In the genomic region with DNA sequence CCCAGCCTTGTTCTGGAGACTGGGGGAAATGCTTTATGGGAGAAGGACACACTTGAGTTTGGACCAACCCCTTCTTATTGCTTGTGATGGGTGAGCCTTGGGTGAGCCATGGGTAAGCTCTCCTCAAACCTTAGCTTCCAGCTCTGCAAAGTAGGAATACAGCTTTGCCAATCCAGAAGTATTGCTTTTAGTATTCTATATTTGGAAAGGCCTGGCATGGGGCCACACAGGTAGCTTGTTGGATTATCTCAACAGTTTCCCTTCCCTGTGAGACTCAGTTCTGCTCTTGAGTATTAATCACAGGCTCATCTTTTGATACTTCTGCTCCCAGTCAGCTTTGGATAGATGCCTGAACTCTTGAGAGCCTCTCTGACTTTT, we compare ENCODE assay signal across 8 mouse cellular contexts. TPM values are rescaled to one million over a fixed set of nuclear protein-coding genes. Genes with fewer than 3 reads are reported as not detected.
DNase-seq lines count a peak whose midpoint lies in the region; ATAC-seq and TF ChIP-seq lines count a peak whose summit lies in the region.

No protein-coding gene starts in this region.

- H3K79me2 ChIP-seq in CH12.LX (replicated peaks; ENCODE audit: control insufficient read depth, extremely low read depth, insufficient read depth, poor library complexity, severe bottlenecking): peaks cover 18% of the 10 kb centered on the region; the same call in 1 of the 2 replicates

- H3K9ac ChIP-seq in heart, embryonic 11.5 days (ENCODE audit: low read depth, low read length): peak overlapping the region; percentile 97; the same call in 1 of the 2 replicates
- H3K9ac ChIP-seq in CH12.LX (ENCODE audit: insufficient read depth, low read depth): peak overlapping the region; percentile 79; the same call in 1 of the 2 replicates
- peak overlapping the region; percentile 93; the same call in 1 of the 2 replicates for H3K9ac ChIP-seq in forebrain, embryonic 16.5 days (replicated peaks; ENCODE audit: low read depth, low read length)
- peak overlapping the region; percentile 93 for H3K9ac ChIP-seq in liver, embryonic 14.5 days (replicated peaks)

- no peaks in the 10 kb centered on the region for H3K27me3 ChIP-seq in heart, embryonic 11.5 days (ENCODE audit: control insufficient read depth, insufficient read depth, low read length)
- H3K27me3 ChIP-seq in CH12.LX (replicated peaks): no peaks in the 10 kb centered on the region
- no peaks in the 10 kb centered on the region for H3K27me3 ChIP-seq in forebrain, embryonic 16.5 days (replicated peaks; ENCODE audit: control insufficient read depth, insufficient read depth, low read length)
- H3K27me3 ChIP-seq in liver, embryonic 14.5 days (ENCODE audit: control insufficient read depth, insufficient read depth, low read length): no peaks in the 10 kb centered on the region

- peaks cover 54% of the 10 kb centered on the region for H3K4me1 ChIP-seq in heart, embryonic 11.5 days (ENCODE audit: control insufficient read depth, insufficient read depth, low read length)
- peaks cover 10 to 66% of the 10 kb centered on the region in 2 experiments for H3K4me1 ChIP-seq in CH12.LX (ENCODE audit: control insufficient read depth in 1 of 2, insufficient read depth in 2 of 2)
- H3K4me1 ChIP-seq in forebrain, embryonic 16.5 days (replicated peaks; ENCODE audit: control insufficient read depth, insufficient read depth, low read length): peaks cover 44% of the 10 kb centered on the region
- peaks cover 40 to 42% of the 10 kb centered on the region in 2 experiments for H3K4me1 ChIP-seq in liver, embryonic 14.5 days (replicated peaks; ENCODE audit: control insufficient read depth in 2 of 2, insufficient read depth in 2 of 2, low read length in 1 of 2)

- H3K36me3 ChIP-seq in heart, embryonic 11.5 days (ENCODE audit: control insufficient read depth, insufficient read depth, low read length): no peaks in the 10 kb centered on the region
- peaks cover 0 to 19% of the 10 kb centered on the region in 2 experiments for H3K36me3 ChIP-seq in CH12.LX (replicated peaks in 1 of 2; ENCODE audit: control insufficient read depth in 1 of 2, insufficient read depth in 1 of 2, low read length in 1 of 2)
- H3K36me3 ChIP-seq in forebrain, embryonic 16.5 days (ENCODE audit: control insufficient read depth, insufficient read depth): no peaks in the 10 kb centered on the region
- no peaks in the 10 kb centered on the region; the same call in 1 of the 2 replicates for H3K36me3 ChIP-seq in liver, embryonic 14.5 days (replicated peaks; ENCODE audit: control insufficient read depth, insufficient read depth, low read depth)

- peak overlapping the region; percentile 92 for H3K4me3 ChIP-seq in heart, embryonic 11.5 days (ENCODE audit: low read depth, low read length)
- no peak overlapping the region for H3K4me3 ChIP-seq in CH12.LX (replicated peaks in 1 of 3; ENCODE audit: low read depth in 2 of 3, low read length in 2 of 3, poor library complexity in 1 of 3)
- H3K4me3 ChIP-seq in forebrain, embryonic 16.5 days (replicated peaks; ENCODE audit: low read length): peak overlapping the region; percentile 95
- H3K4me3 ChIP-seq in liver, embryonic 14.5 days (ENCODE audit: insufficient read depth in 1 of 2, low read depth in 2 of 2, low read length in 2 of 2): peak overlapping the region; percentile 86 to 97; a peak in 3 of 4 replicates

- H3K9me3 ChIP-seq in heart, embryonic 11.5 days (replicated peaks; ENCODE audit: control insufficient read depth, low read length): no peaks in the 10 kb centered on the region
- H3K9me3 ChIP-seq in CH12.LX (replicated peaks; ENCODE audit: low read length): no peaks in the 10 kb centered on the region
- no peaks in the 10 kb centered on the region for H3K9me3 ChIP-seq in forebrain, embryonic 16.5 days (ENCODE audit: control insufficient read depth, low read length)
- H3K9me3 ChIP-seq in liver, embryonic 14.5 days (ENCODE audit: control insufficient read depth, low read length): no peaks in the 10 kb centered on the region

- no peak for ATAC-seq in heart, embryonic 11.5 days (replicated peaks; ENCODE audit: insufficient number of reproducible peaks, low FRiP score, low TSS enrichment)
- ATAC-seq in forebrain, embryonic 16.5 days: no peak
- ATAC-seq in liver, embryonic 14.5 days (ENCODE audit: insufficient read depth): no peak

- DNase-seq in heart, adult 8-10 months (ENCODE audit: low spot score): no peak
- no peak for DNase-seq in CH12.LX (ENCODE audit: extremely low read depth)
- no peak for DNase-seq in liver, embryonic 14.5 days (ENCODE audit: low read depth in 3 of 3, low spot score in 3 of 3)
- DNase-seq in right cerebral cortex, adult 2 months (ENCODE audit: low spot score in 2 of 2): no peak
- DNase-seq in ovary, postnatal 14 days (ENCODE audit: low spot score): no peak
- no peak for DNase-seq in adrenal gland, adult 2 months

- TF ChIP-seq CTCF in CH12.LX (conservative IDR thresholded peaks at IDR 0.05 in 1 of 2, IDR thresholded peaks at IDR 0.05 in 1 of 2; ENCODE audit: low read depth in 2 of 2, low read length in 2 of 2): no peak
- no peak for TF ChIP-seq CTCF in liver, embryonic 14.5 days (IDR thresholded peaks at IDR 0.05; ENCODE audit: low read depth)

- dilution Hi-C loops in CH12.LX (cut with MboI; ENCODE audit: extremely low pct_ligation_motif_present, extremely low pct_unique_long_range_greater_than_20kb, low sequenced_read_pairs): no loop called here

- no peak for TF ChIP-seq RAD21 in CH12.LX (IDR thresholded peaks at IDR 0.05; ENCODE audit: low read depth, low read length)

- no peak for TF ChIP-seq EP300 in CH12.LX (IDR thresholded peaks at IDR 0.05; ENCODE audit: low read length)
- no peak for TF ChIP-seq EP300 in liver, embryonic 14.5 days (IDR thresholded peaks at IDR 0.05; ENCODE audit: low read depth)

- no peak for TF ChIP-seq POLR2A in CH12.LX (IDR thresholded peaks at IDR 0.05; ENCODE audit: low read depth, low read length)

- in situ Hi-C loops in CH12.LX (cut with MboI; ENCODE audit: low pct_ligation_motif_present, low pct_unique_long_range_greater_than_20kb, low sequenced_read_pairs): no loop called here

- H3K4me2 ChIP-seq in heart, embryonic 11.5 days: peak overlapping the region; percentile 95
- H3K4me2 ChIP-seq in CH12.LX (ENCODE audit: insufficient read depth, low read depth, poor library complexity, severe bottlenecking): peak overlapping the region; percentile 52; the same call in 1 of the 2 replicates
- H3K4me2 ChIP-seq in forebrain, embryonic 16.5 days (ENCODE audit: low read length): peak overlapping the region; percentile 94
- peak overlapping the region; percentile 95 for H3K4me2 ChIP-seq in liver, embryonic 14.5 days (ENCODE audit: low read depth)

- H3K27ac ChIP-seq in heart, embryonic 11.5 days (ENCODE audit: low read depth, low read length): no peak overlapping the region
- no peak overlapping the region for H3K27ac ChIP-seq in CH12.LX (ENCODE audit: insufficient read depth, low read depth)
- H3K27ac ChIP-seq in forebrain, embryonic 16.5 days (ENCODE audit: low read length): no peak overlapping the region
- H3K27ac ChIP-seq in liver, embryonic 14.5 days: no peak overlapping the region

TF ChIP-seq in CH12.LX, 34 proteins besides CTCF, POLR2A, EP300 and RAD21:
- TF ChIP-seq NRF1 (IDR thresholded peaks at IDR 0.05; ENCODE audit: low read depth, low read length) (no peak), MAZ (IDR thresholded peaks at IDR 0.05; ENCODE audit: low read depth, low read length) (no peak), MAFK (IDR thresholded peaks at IDR 0.05; ENCODE audit: insufficient replicate concordance, low read length) (no peak), POLR2AphosphoS2 (IDR thresholded peaks at IDR 0.05; ENCODE audit: low read depth, low read length) (no peak), MXI1 (IDR thresholded peaks at IDR 0.05; ENCODE audit: low read depth, low read length) (no peak), USF1 (IDR thresholded peaks at IDR 0.05; ENCODE audit: low read depth, low read length) (no peak), ZC3H11A (IDR thresholded peaks at IDR 0.05; ENCODE audit: low read depth, low read length) (no peak), TBP (conservative IDR thresholded peaks at IDR 0.05; ENCODE audit: low read depth, low read length) (no peak), GABPA (IDR thresholded peaks at IDR 0.05; ENCODE audit: insufficient replicate concordance, low read depth, low read length) (no peak), UBTF (IDR thresholded peaks at IDR 0.05; ENCODE audit: low read depth, low read length) (no peak)
TF ChIP-seq in CH12.LX: peak in this region for 0.

RNA-seq across cellular contexts. Expression of a gene that starts 1.3 kb away (rescaled TPM):
- 34.0 and 42.8 TPM in 2 replicates for polyA plus RNA-seq in heart, embryonic 11.5 days (2014; fragmentation: Nextera tagmentation; extraction: Ambion mirVana)
- 10 to 100 TPM; 67.9 to 79.2 (median 73.3) TPM for total RNA-seq in heart, adult 8-10 months (2022)
- total RNA-seq in CH12.LX (2012; rRNA removed) (21.0 and 21.3 TPM in 2 replicates), CH12.LX (2014; rRNA removed) (16.9 and 18.0 TPM in 2 replicates)
- polyA plus RNA-seq in CH12.LX (2012; ENCODE audit: insufficient read length, low read depth): 26.5 and 27.0 TPM in 2 replicates
- 30.1 and 31.5 TPM in 2 replicates for polyA plus RNA-seq in forebrain, embryonic 16.5 days (2015; fragmentation: Nextera tagmentation; extraction: Ambion mirVana)
- polyA plus RNA-seq in liver, embryonic 14.5 days (2012; rRNA removed): 5.6 and 6.4 TPM in 2 replicates
- polyA plus RNA-seq in liver, embryonic 14.5 days (2014; fragmentation: Nextera tagmentation; extraction: Ambion mirVana): 5.9 and 7.0 TPM in 2 replicates
- 10 to 100 TPM; 34.7 to 43.2 TPM for total RNA-seq in adrenal gland, adult 2 months (2021)
- polyA plus RNA-seq in adrenal gland, adult 2 months (2012; rRNA removed): 25.1 and 25.2 TPM in 2 replicates

RNA-seq across cellular contexts. Expression of a gene that starts 22.6 kb away (rescaled TPM):
- polyA plus RNA-seq in heart, embryonic 11.5 days (2014; fragmentation: Nextera tagmentation; extraction: Ambion mirVana): 0.10 and 0.64 TPM in 2 replicates
- total RNA-seq in heart, adult 8-10 months (2022): 1 to 10 TPM; 1.2 to 2.4 (median 1.7) TPM
- 13.6 and 16.1 TPM in 2 replicates for total RNA-seq in CH12.LX (2012; rRNA removed)
- total RNA-seq in CH12.LX (2014; rRNA removed): 8.7 and 9.5 TPM in 2 replicates
- polyA plus RNA-seq in CH12.LX (2012; ENCODE audit: insufficient read length, low read depth): 14.5 and 15.9 TPM in 2 replicates
- polyA plus RNA-seq in forebrain, embryonic 16.5 days (2015; fragmentation: Nextera tagmentation; extraction: Ambion mirVana): 3.1 and 4.2 TPM in 2 replicates
- 0.50 and 0.64 TPM in 2 replicates for polyA plus RNA-seq in liver, embryonic 14.5 days (2012; rRNA removed)
- polyA plus RNA-seq in liver, embryonic 14.5 days (2014; fragmentation: Nextera tagmentation; extraction: Ambion mirVana): 0.11 TPM in 2 replicates
- total RNA-seq in adrenal gland, adult 2 months (2021): 1 to 10 TPM; 3.1 to 6.0 TPM
- polyA plus RNA-seq in adrenal gland, adult 2 months (2012; rRNA removed): 1.3 and 2.3 TPM in 2 replicates

Comparison
In these comparisons a context has a peak if more than half of its experiments do, and no peak if none do; other contexts are left out.
1. H3K4me3 ChIP-seq: peak in heart, embryonic 11.5 days (single experiment), forebrain, embryonic 16.5 days (single experiment) and liver, embryonic 14.5 days (2 of 2); none in CH12.LX (0 of 3).
2. Peak in every context shown above with its lines, with median percentiles within 50 percentile points of each other: H3K4me2 ChIP-seq and H3K9ac ChIP-seq.